Comparison of ENCODE assay signal across 15 mouse cellular contexts in the genomic region with DNA sequence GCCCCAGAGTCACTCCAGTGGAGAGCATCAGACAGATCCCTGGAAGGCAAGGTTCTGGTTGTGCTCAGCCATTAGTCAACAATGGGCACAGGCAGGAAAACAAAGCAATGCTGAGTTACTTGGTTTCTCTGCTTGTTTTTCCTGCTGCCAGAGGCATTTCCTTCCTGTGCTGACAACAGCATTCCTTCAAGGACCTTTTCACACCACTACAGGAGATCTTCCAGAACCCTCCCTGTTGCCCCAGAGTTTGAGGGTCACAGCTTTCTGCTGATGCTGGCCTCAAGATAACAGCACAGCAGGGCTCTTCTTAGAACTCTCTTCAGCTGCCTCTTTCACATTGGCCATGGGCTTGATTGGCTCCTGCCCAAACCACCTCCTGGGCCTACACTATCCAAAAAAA. TPM values are rescaled to one million over a fixed set of nuclear protein-coding genes. Genes with fewer than 3 reads are reported as not detected.
DNase-seq lines count a peak whose midpoint lies in the region; ATAC-seq and TF ChIP-seq lines count a peak whose summit lies in the region.
"Had no signal": no experiment of that assay in that cellular context is flagged by ENCODE, and none has a peak within 500 bp of the region (broad histone marks: within the 10 kb centered on the region; RNA-seq: fewer than 3 reads in every experiment).

No protein-coding gene starts in this region.

- H3K36me3 ChIP-seq in kidney, adult 2 months (ENCODE audit: control insufficient read depth, insufficient read depth, low read length): no peaks in the 10 kb centered on the region
- no peaks in the 10 kb centered on the region for H3K36me3 ChIP-seq in kidney, embryonic 14.5 days (ENCODE audit: control insufficient read depth, insufficient read depth, low read length)
- peaks cover 0 to 18% of the 10 kb centered on the region in 2 experiments; a peak in 2 of 4 replicates for H3K36me3 ChIP-seq in MEL (ENCODE audit: control insufficient read depth in 1 of 2, insufficient read depth in 2 of 2, low read length in 2 of 2)
- H3K36me3 ChIP-seq: forebrain, embryonic 12.5 days; hindbrain, embryonic 13.5 days had no signal

- H3K9ac ChIP-seq in kidney, embryonic 14.5 days (ENCODE audit: low read depth, low read length): no peak overlapping the region
- H3K9ac ChIP-seq in MEL (ENCODE audit: control insufficient read depth, low read depth, low read length, poor library complexity, severe bottlenecking): no peak overlapping the region
- H3K9ac ChIP-seq: forebrain, embryonic 12.5 days; hindbrain, embryonic 13.5 days had no signal

- ATAC-seq in kidney, embryonic 14.5 days (ENCODE audit: low FRiP score, low TSS enrichment): no peak
- no peak for ATAC-seq in megakaryocyte-erythroid progenitor cell, adult 5-6 weeks (replicated peaks; ENCODE audit: low FRiP score, low TSS enrichment, poor library complexity, severe bottlenecking)

- peak overlapping the region; percentile 29; the same call in 1 of the 2 replicates for H3K27ac ChIP-seq in kidney, adult 2 months (ENCODE audit: insufficient read depth, low read depth, low read length)
- H3K27ac ChIP-seq in kidney, embryonic 14.5 days (ENCODE audit: low read depth, low read length): no peak overlapping the region
- no peak overlapping the region for H3K27ac ChIP-seq in MEL (ENCODE audit: control insufficient read depth, low read depth, low read length)
- H3K27ac ChIP-seq: forebrain, embryonic 12.5 days; hindbrain, embryonic 13.5 days had no signal

- H3K4me2 ChIP-seq in kidney, embryonic 14.5 days (replicated peaks; ENCODE audit: low read depth, low read length): no peak overlapping the region
- H3K4me2 ChIP-seq: forebrain, embryonic 12.5 days; hindbrain, embryonic 13.5 days had no signal

- TF ChIP-seq POLR2A in kidney, adult 2 months (IDR thresholded peaks at IDR 0.05; ENCODE audit: low read depth, low read length): no peak
- no peak for TF ChIP-seq POLR2A in MEL (IDR thresholded peaks at IDR 0.05; ENCODE audit: control insufficient read depth in 1 of 2, insufficient read depth in 1 of 2, low read depth in 1 of 2, low read length in 2 of 2, poor library complexity in 1 of 2)

- H3K4me1 ChIP-seq in kidney, adult 2 months (ENCODE audit: control insufficient read depth, insufficient read depth, low read length): peaks cover 4% of the 10 kb centered on the region; the same call in 1 of the 2 replicates
- H3K4me1 ChIP-seq in kidney, embryonic 14.5 days (ENCODE audit: control insufficient read depth, insufficient read depth, low read length): no peaks in the 10 kb centered on the region
- H3K4me1 ChIP-seq in MEL (ENCODE audit: control insufficient read depth in 1 of 2, insufficient read depth in 2 of 2, low read length in 2 of 2): peaks cover 0 to 20% of the 10 kb centered on the region in 2 experiments; a peak in 3 of 4 replicates
- H3K4me1 ChIP-seq: forebrain, embryonic 12.5 days had no signal

- peak; percentile 30 for DNase-seq in adrenal gland, postnatal 14 days
- no peak for DNase-seq in adrenal gland, adult 18-20 months (ENCODE audit: low spot score in 2 of 2)
- peak; percentile 86 for DNase-seq in kidney, adult 2 months
- no peak for DNase-seq in MEL (ENCODE audit: low read depth, low spot score)
- peak; percentile 65 to 79 for DNase-seq in kidney, adult 8-10 months
- no peak for DNase-seq in spleen, postnatal 4 days (ENCODE audit: low spot score in 2 of 2)
- DNase-seq: B cell, adult 2 months; cerebellum, postnatal 36 days; heart, adult 18-20 months; lung, adult 18-20 months; thymus, adult 18-20 months had no signal

- TF ChIP-seq RAD21 in MEL (IDR thresholded peaks at IDR 0.05; ENCODE audit: low read depth, low read length): no peak

- no peaks in the 10 kb centered on the region for H3K9me3 ChIP-seq in kidney, embryonic 14.5 days (ENCODE audit: control insufficient read depth, low read length)
- no peaks in the 10 kb centered on the region for H3K9me3 ChIP-seq in MEL (replicated peaks; ENCODE audit: insufficient read depth, low read length)
- H3K9me3 ChIP-seq: forebrain, embryonic 12.5 days; hindbrain, embryonic 13.5 days had no signal

- H3K4me3 ChIP-seq in kidney, adult 2 months (ENCODE audit: insufficient read depth, low read depth, low read length): no peak overlapping the region
- H3K4me3 ChIP-seq in kidney, embryonic 14.5 days (ENCODE audit: low read length): no peak overlapping the region
- no peak overlapping the region for H3K4me3 ChIP-seq in MEL (ENCODE audit: control insufficient read depth in 1 of 2, insufficient read depth in 1 of 2, low read depth in 2 of 2, low read length in 2 of 2)
- H3K4me3 ChIP-seq: forebrain, embryonic 12.5 days; hindbrain, embryonic 13.5 days had no signal

- no peak for TF ChIP-seq EP300 in MEL (IDR thresholded peaks at IDR 0.05; ENCODE audit: low read depth in 1 of 2, low read length in 2 of 2)

- no peaks in the 10 kb centered on the region for H3K27me3 ChIP-seq in kidney, adult 2 months (replicated peaks; ENCODE audit: control insufficient read depth, insufficient read depth, low read length)
- H3K27me3 ChIP-seq in kidney, embryonic 14.5 days (ENCODE audit: control insufficient read depth, insufficient read depth, low read length): no peaks in the 10 kb centered on the region
- no peaks in the 10 kb centered on the region for H3K27me3 ChIP-seq in MEL (ENCODE audit: control insufficient read depth in 1 of 2, insufficient read depth in 2 of 2, low read length in 2 of 2)

- H3K79me2 ChIP-seq in MEL (ENCODE audit: control insufficient read depth, insufficient read depth, low read length, poor library complexity): peaks cover 1% of the 10 kb centered on the region

- TF ChIP-seq CTCF in kidney, adult 2 months (conservative IDR thresholded peaks at IDR 0.05; ENCODE audit: insufficient read depth, insufficient read length, low read depth, low read length): no peak
- TF ChIP-seq CTCF in MEL (IDR thresholded peaks at IDR 0.05 in 2 of 3, conservative IDR thresholded peaks at IDR 0.05 in 1 of 3; ENCODE audit: control insufficient read depth in 1 of 3, insufficient read depth in 1 of 3, low read depth in 2 of 3, low read length in 3 of 3, poor library complexity in 1 of 3, severe bottlenecking in 1 of 3): no peak

TF ChIP-seq in MEL, 35 proteins besides CTCF, POLR2A, EP300 and RAD21:
- no peak for TF ChIP-seq ZMIZ1 (IDR thresholded peaks at IDR 0.05; ENCODE audit: low read depth, low read length)
- no peak for TF ChIP-seq GABPA (IDR thresholded peaks at IDR 0.05; ENCODE audit: low read depth, low read length)
- peak; percentile 69; the same call in 1 of the 2 replicates for TF ChIP-seq ZNF384 (IDR thresholded peaks at IDR 0.05; ENCODE audit: low read depth, low read length)

RNA-seq across cellular contexts. Expression of a gene that starts 4.9 kb away (rescaled TPM):
- 31.5 and 42.3 TPM in 2 replicates for total RNA-seq in adrenal gland, postnatal 14 days (2021)
- 10 to 100 TPM; 28.9 to 34.6 TPM for total RNA-seq in adrenal gland, adult 18-20 months (2021)
- polyA plus RNA-seq in kidney, adult 2 months (2012; rRNA removed): 20.5 and 27.3 TPM in 2 replicates
- polyA plus RNA-seq in kidney, embryonic 14.5 days (2014; fragmentation: Nextera tagmentation; extraction: Ambion mirVana): 13.5 and 20.2 TPM in 2 replicates
- 33.8 and 36.5 TPM in 2 replicates for total RNA-seq in MEL (2012; rRNA removed)
- 100 to 1,000 TPM in 1 of 2 experiments, 10 to 100 TPM in 1; 83.5 to 118 TPM for polyA plus RNA-seq in MEL (2012; ENCODE audit: insufficient read depth in 1 of 2, insufficient read length in 2 of 2, low read depth in 1 of 2, low replicate concordance in 2 of 2, missing spikeins in 1 of 2)
- total RNA-seq in megakaryocyte-erythroid progenitor cell, adult 5-6 weeks (2014; fragmentation: Nextera tagmentation): 157 and 168 TPM in 2 replicates
- 84.1 and 87.3 TPM in 2 replicates for total RNA-seq in megakaryocyte-erythroid progenitor cell, adult 5-6 weeks (2017)

RNA-seq across cellular contexts. Expression of a gene that starts 17.3 kb away (rescaled TPM):
- total RNA-seq in adrenal gland, postnatal 14 days (2021): 1.0 and 1.1 TPM in 2 replicates
- under 1 TPM; 0.33 to 0.42 TPM for total RNA-seq in adrenal gland, adult 18-20 months (2021)
- not detected in 2 replicates for polyA plus RNA-seq in kidney, adult 2 months (2012; rRNA removed)
- 1.7 and 3.2 TPM in 2 replicates for polyA plus RNA-seq in kidney, embryonic 14.5 days (2014; fragmentation: Nextera tagmentation; extraction: Ambion mirVana)
- total RNA-seq in MEL (2012; rRNA removed): 0.12 TPM in 1 of 2 replicates, not detected in the other
- not detected for polyA plus RNA-seq in MEL (2012; ENCODE audit: insufficient read depth in 1 of 2, insufficient read length in 2 of 2, low read depth in 1 of 2, low replicate concordance in 2 of 2, missing spikeins in 1 of 2)
- not detected in 2 replicates for total RNA-seq in megakaryocyte-erythroid progenitor cell, adult 5-6 weeks (2014; fragmentation: Nextera tagmentation)
- total RNA-seq in megakaryocyte-erythroid progenitor cell, adult 5-6 weeks (2017): not detected in 2 replicates

Comparison
In these comparisons a context has a peak if more than half of its experiments do, and no peak if none do; other contexts are left out.
1. DNase-seq: peak in adrenal gland, postnatal 14 days (single experiment), kidney, adult 2 months (single experiment) and kidney, adult 8-10 months (2 of 2); none in adrenal gland, adult 18-20 months (0 of 2), MEL (single experiment) and spleen, postnatal 4 days (0 of 2).